In genomic region chr19:47402544-47402943, GRCm38 (mm10) we compare ENCODE assay signal across 13 mouse cellular contexts.
DNase-seq lines count a peak whose midpoint lies in the region; ATAC-seq and TF ChIP-seq lines count a peak whose summit lies in the region.
"Had no signal": no experiment of that assay in that cellular context is flagged by ENCODE, and none has a peak within 500 bp of the region (broad histone marks: within the 10 kb centered on the region; RNA-seq: fewer than 3 reads in every experiment).

No protein-coding gene starts in this region.

- H3K4me2 ChIP-seq in kidney, embryonic 16.5 days (replicated peaks; ENCODE audit: low read depth, low read length): no peak overlapping the region
- no peak overlapping the region for H3K4me2 ChIP-seq in embryonic facial prominence, embryonic 11.5 days (ENCODE audit: low read depth, low read length)
- H3K4me2 ChIP-seq in heart, embryonic 16.5 days (ENCODE audit: low read depth, low read length): no peak overlapping the region
- H3K4me2 ChIP-seq in liver, postnatal 0 days (ENCODE audit: low read depth, low read length): peak overlapping the region; percentile 46

- ATAC-seq in kidney, embryonic 16.5 days (ENCODE audit: low FRiP score, low TSS enrichment): no peak
- no peak for ATAC-seq in embryonic facial prominence, embryonic 11.5 days (replicated peaks; ENCODE audit: insufficient number of reproducible peaks, low FRiP score, low TSS enrichment, low read depth)
- ATAC-seq in heart, embryonic 16.5 days (replicated peaks; ENCODE audit: extremely low read depth, insufficient read depth, low FRiP score): no peak
- peak; percentile 66 for ATAC-seq in liver, postnatal 0 days

- H3K9me3 ChIP-seq in kidney, embryonic 16.5 days (ENCODE audit: low read length): no peaks in the 10 kb centered on the region
- no peaks in the 10 kb centered on the region for H3K9me3 ChIP-seq in embryonic facial prominence, embryonic 11.5 days (replicated peaks; ENCODE audit: control insufficient read depth, low read length)
- no peaks in the 10 kb centered on the region for H3K9me3 ChIP-seq in heart, embryonic 16.5 days (replicated peaks; ENCODE audit: control insufficient read depth, low read length)
- no peaks in the 10 kb centered on the region for H3K9me3 ChIP-seq in liver, postnatal 0 days (ENCODE audit: low read length)
- H3K9me3 ChIP-seq: G1E had no signal

- no peak for TF ChIP-seq CTCF in liver, postnatal 0 days (IDR thresholded peaks at IDR 0.05; ENCODE audit: low read depth)
- no peak for TF ChIP-seq CTCF in thymus, adult 2 months (IDR thresholded peaks at IDR 0.05; ENCODE audit: borderline replicate concordance, control insufficient read depth, extremely low read depth, insufficient read depth, low read length, poor library complexity)

- peak overlapping the region; percentile 69 for H3K27ac ChIP-seq in kidney, embryonic 16.5 days (ENCODE audit: low read length)
- H3K27ac ChIP-seq in embryonic facial prominence, embryonic 11.5 days (replicated peaks; ENCODE audit: low read depth, low read length): peak overlapping the region; percentile 10; the same call in 1 of the 2 replicates
- H3K27ac ChIP-seq in heart, embryonic 16.5 days (ENCODE audit: low read length): peak overlapping the region; percentile 85
- H3K27ac ChIP-seq in liver, postnatal 0 days (ENCODE audit: low read depth): peak overlapping the region; percentile 90
- H3K27ac ChIP-seq in thymus, adult 2 months (ENCODE audit: control insufficient read depth, insufficient read depth, low read length): no peak overlapping the region
- H3K27ac ChIP-seq: layer of hippocampus, adult 2 months had no signal

- WGBS in kidney, embryonic 16.5 days: 70% methylated on average over 4 of the region's 4 CpGs
- WGBS in embryonic facial prominence, embryonic 11.5 days: 77% methylated on average over 4 of the region's 4 CpGs
- WGBS in heart, embryonic 16.5 days: 50% methylated on average over 4 of the region's 4 CpGs
- WGBS in liver, postnatal 0 days (ENCODE audit: insufficient replicate concordance): 36% methylated on average over 4 of the region's 4 CpGs
- 96% methylated on average over 4 of the region's 4 CpGs for WGBS in thymus, adult 2 months

- H3K27me3 ChIP-seq in kidney, embryonic 16.5 days (ENCODE audit: insufficient read depth, low read length): no peaks in the 10 kb centered on the region
- H3K27me3 ChIP-seq in embryonic facial prominence, embryonic 11.5 days (ENCODE audit: control insufficient read depth, insufficient read depth, low read length): no peaks in the 10 kb centered on the region
- no peaks in the 10 kb centered on the region for H3K27me3 ChIP-seq in heart, embryonic 16.5 days (ENCODE audit: control insufficient read depth, insufficient read depth, low read length)
- no peaks in the 10 kb centered on the region for H3K27me3 ChIP-seq in liver, postnatal 0 days (ENCODE audit: insufficient read depth, low read length)
- no peaks in the 10 kb centered on the region for H3K27me3 ChIP-seq in thymus, adult 2 months (ENCODE audit: control insufficient read depth, insufficient read depth, low read length)

- TF ChIP-seq EP300 in liver, postnatal 0 days (IDR thresholded peaks at IDR 0.05; ENCODE audit: low read depth): no peak

- no peak overlapping the region for H3K4me3 ChIP-seq in kidney, embryonic 16.5 days (ENCODE audit: low read length)
- no peak overlapping the region for H3K4me3 ChIP-seq in embryonic facial prominence, embryonic 11.5 days (ENCODE audit: low read depth, low read length)
- no peak overlapping the region for H3K4me3 ChIP-seq in heart, embryonic 16.5 days (ENCODE audit: low read length)
- no peak overlapping the region for H3K4me3 ChIP-seq in liver, postnatal 0 days (ENCODE audit: low read depth, low read length)
- no peak overlapping the region for H3K4me3 ChIP-seq in thymus, adult 2 months (ENCODE audit: control insufficient read depth, insufficient read depth, low read length)
- H3K4me3 ChIP-seq: layer of hippocampus, adult 2 months had no signal

- peaks cover 34% of the 10 kb centered on the region for H3K4me1 ChIP-seq in kidney, embryonic 16.5 days (ENCODE audit: insufficient read depth, low read length)
- peaks cover 2% of the 10 kb centered on the region for H3K4me1 ChIP-seq in embryonic facial prominence, embryonic 11.5 days (ENCODE audit: control insufficient read depth, insufficient read depth, low read length)
- H3K4me1 ChIP-seq in heart, embryonic 16.5 days (ENCODE audit: control insufficient read depth, insufficient read depth, low read length): peaks cover 44% of the 10 kb centered on the region
- peaks cover 47% of the 10 kb centered on the region for H3K4me1 ChIP-seq in liver, postnatal 0 days (ENCODE audit: insufficient read depth)
- peaks cover 8% of the 10 kb centered on the region for H3K4me1 ChIP-seq in thymus, adult 2 months (replicated peaks; ENCODE audit: control insufficient read depth, insufficient read depth, low read length)

- DNase-seq in kidney, adult 8-10 months: no peak
- DNase-seq in embryonic facial prominence, embryonic 11.5 days (ENCODE audit: low spot score): no peak
- DNase-seq in liver, postnatal 0 days: no peak
- no peak for DNase-seq in right cerebral cortex, postnatal 10 days (ENCODE audit: low spot score in 2 of 2)
- DNase-seq in thymus, adult 2 months: no peak
- no peak for DNase-seq in embryo, embryonic 10.5 days (ENCODE audit: low spot score)
- DNase-seq: adrenal gland, postnatal 25 days; embryo, embryonic 11 days; midbrain, embryonic 14.5 days had no signal

- TF ChIP-seq POLR2A in thymus, adult 2 months (IDR thresholded peaks at IDR 0.05; ENCODE audit: control insufficient read depth, extremely low read depth, insufficient read depth, low read length, poor library complexity): no peak

- no peaks in the 10 kb centered on the region for H3K36me3 ChIP-seq in kidney, embryonic 16.5 days (ENCODE audit: insufficient read depth, low read length)
- no peaks in the 10 kb centered on the region for H3K36me3 ChIP-seq in embryonic facial prominence, embryonic 11.5 days (replicated peaks; ENCODE audit: control insufficient read depth, insufficient read depth, low read depth, low read length)
- H3K36me3 ChIP-seq in heart, embryonic 16.5 days (ENCODE audit: control insufficient read depth, insufficient read depth): peaks cover 2% of the 10 kb centered on the region
- H3K36me3 ChIP-seq in liver, postnatal 0 days (replicated peaks; ENCODE audit: insufficient read depth, low read length): no peaks in the 10 kb centered on the region
- no peaks in the 10 kb centered on the region for H3K36me3 ChIP-seq in thymus, adult 2 months (ENCODE audit: control insufficient read depth, insufficient read depth, low read length)
- H3K36me3 ChIP-seq: G1E had no signal

- 0 out of 2 replicates have a peak overlapping the region, but pooled peaks have one; percentile 10 for H3K9ac ChIP-seq in kidney, embryonic 16.5 days (replicated peaks; ENCODE audit: low read length)
- no peak overlapping the region for H3K9ac ChIP-seq in embryonic facial prominence, embryonic 11.5 days (replicated peaks; ENCODE audit: low read length)
- H3K9ac ChIP-seq in heart, embryonic 16.5 days (ENCODE audit: low read length): no peak overlapping the region
- H3K9ac ChIP-seq in liver, postnatal 0 days (replicated peaks): 0 out of 2 replicates have a peak overlapping the region, but pooled peaks have one; percentile 28

Comparison
In these comparisons a context has a peak if more than half of its experiments do, and no peak if none do; other contexts are left out.
1. H3K9ac ChIP-seq: peak in kidney, embryonic 16.5 days (single experiment) and liver, postnatal 0 days (single experiment); none in embryonic facial prominence, embryonic 11.5 days (single experiment) and heart, embryonic 16.5 days (single experiment).